Mouse (Mus musculus) common myeloid progenitor, adult 5-6 weeks (primary cell): ENCODE data around the gene Kif6. TPM values are rescaled to one million over a fixed set of nuclear protein-coding genes. Genes with fewer than 3 reads are reported as not detected.

Experiments used
- ATAC-seq: replicated peaks from 2 replicates; pipeline ENCODE4 v1.8.0; 2016; ENCODE audit warnings: low read depth, mild to moderate bottlenecking, moderate TSS enrichment, inconsistent platforms; ENCODE audit not compliant: poor library complexity, severe bottlenecking
- total RNA-seq: library from RNA; stranded (forward); fragments of 200-1000, 187-1606 nt; gene quantifications from 2 replicates; pipeline ENCODE4 v1.2.3, GENCODE M21; 2017

Gene Kif6
- total RNA-seq, 1 experiment from 2014 or later = not detected

- no peak for ATAC-seq
Observed at GRCm38 (mm10) chr17:49779066-49779465, 164.1 kb downstream of the Kif6 start.

GRCm38 (mm10) chr17:49779576-49779975, 164.6 kb downstream of the Kif6 start:
- ATAC-seq = no peak

- no peak for ATAC-seq
Observed at GRCm38 (mm10) chr17:49785851-49786250, 170.9 kb downstream of the Kif6 start.

- ATAC-seq = no peak
Observed at GRCm38 (mm10) chr17:49787351-49787750, 172.4 kb downstream of the Kif6 start.

GRCm38 (mm10) chr17:49788187-49788974, 173.4 kb downstream of the Kif6 start:
- ATAC-seq = no peak

- no peak for ATAC-seq
Observed at GRCm38 (mm10) chr17:49791546-49791945, 176.6 kb downstream of the Kif6 start.

- ATAC-seq = no peak
Observed at GRCm38 (mm10) chr17:49792217-49792743, 177.3 kb downstream of the Kif6 start.

GRCm38 (mm10) chr17:49792946-49793345, 178.0 kb downstream of the Kif6 start:
- no peak for ATAC-seq

- no peak for ATAC-seq
Observed at GRCm38 (mm10) chr17:49793965-49794364, 179.0 kb downstream of the Kif6 start.

- no peak for ATAC-seq
Observed at GRCm38 (mm10) chr17:49795241-49795640, 180.3 kb downstream of the Kif6 start.

- no peak for ATAC-seq
Observed at GRCm38 (mm10) chr17:49796116-49796515, 181.2 kb downstream of the Kif6 start.

- ATAC-seq = no peak
Observed at GRCm38 (mm10) chr17:49799168-49799567, 184.2 kb downstream of the Kif6 start.

- no peak for ATAC-seq
Observed at GRCm38 (mm10) chr17:49800157-49800556, 185.2 kb downstream of the Kif6 start.

GRCm38 (mm10) chr17:49807461-49807860, 192.5 kb downstream of the Kif6 start:
- ATAC-seq = no peak

GRCm38 (mm10) chr17:49808712-49809343, 193.9 kb downstream of the Kif6 start:
- no peak for ATAC-seq

GRCm38 (mm10) chr17:49813893-49814640, 199.1 kb downstream of the Kif6 start:
- ATAC-seq = no peak

- no peak for ATAC-seq
Observed at GRCm38 (mm10) chr17:49816067-49816565, 201.2 kb downstream of the Kif6 start.

- no peak for ATAC-seq
Observed at GRCm38 (mm10) chr17:49816703-49817102, 201.8 kb downstream of the Kif6 start.

- no peak for ATAC-seq
Observed at GRCm38 (mm10) chr17:49820203-49820602, 205.3 kb downstream of the Kif6 start.

GRCm38 (mm10) chr17:49824142-49824840, 209.4 kb downstream of the Kif6 start:
- ATAC-seq = no peak
